Mouse (Mus musculus): Measurements from ENCODE around the gene Aqp3. TPM values are rescaled to one million over a fixed set of nuclear protein-coding genes. Genes with fewer than 3 reads are reported as not detected.

Gene Aqp3
- total and polyA plus RNA-seq, 2 experiments from 2014 or later: 0.16 to 0.29 TPM

DNA sequence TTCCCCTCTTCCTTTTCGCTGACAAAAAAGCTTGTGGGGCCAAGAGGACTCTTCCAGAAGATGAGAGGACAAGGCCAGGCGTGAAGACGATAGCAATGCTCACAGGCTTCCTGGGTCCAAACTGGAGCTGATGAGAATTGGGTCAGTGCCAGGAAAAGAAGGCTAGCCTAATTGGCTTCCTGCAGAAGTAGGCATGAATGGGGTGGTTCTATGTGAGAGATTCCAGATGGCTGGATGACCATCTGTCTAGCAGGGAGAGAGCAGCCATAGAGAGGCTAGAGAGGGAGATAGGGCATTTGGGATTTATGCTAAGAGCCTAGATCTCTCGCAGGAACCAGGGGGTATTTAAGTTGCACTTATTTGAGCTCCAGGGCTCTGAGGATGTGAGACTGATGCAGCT, 9.5 kb upstream of the Aqp3 start:
- Histone ChIP-seq H3K4me3 (ENCODE audit: low read length) (no peak overlapping the region), H3K36me3 (ENCODE audit: insufficient read depth, low read length) (no peaks in the 10 kb centered on the region), H3K27ac (no peak overlapping the region), H3K9ac (replicated peaks; ENCODE audit: low read length) (no peak overlapping the region), H3K27me3 (ENCODE audit: insufficient read depth, low read length) (no peaks in the 10 kb centered on the region), H3K9me3 (ENCODE audit: low read length) (no peaks in the 10 kb centered on the region), H3K4me1 (ENCODE audit: insufficient read depth, low read length) (no peaks in the 10 kb centered on the region), H3K4me2 (ENCODE audit: low read depth, low read length) (no peak overlapping the region)
- ATAC-seq: peak; percentile 62; the same call in 1 of the 2 replicates
- DNase-seq (ENCODE audit: low spot score): peak; percentile 64
- TF ChIP-seq CTCF (IDR thresholded peaks at IDR 0.05; ENCODE audit: low read depth): no peak
- WGBS: 52% methylated on average over 4 of the region's 4 CpGs

DNA sequence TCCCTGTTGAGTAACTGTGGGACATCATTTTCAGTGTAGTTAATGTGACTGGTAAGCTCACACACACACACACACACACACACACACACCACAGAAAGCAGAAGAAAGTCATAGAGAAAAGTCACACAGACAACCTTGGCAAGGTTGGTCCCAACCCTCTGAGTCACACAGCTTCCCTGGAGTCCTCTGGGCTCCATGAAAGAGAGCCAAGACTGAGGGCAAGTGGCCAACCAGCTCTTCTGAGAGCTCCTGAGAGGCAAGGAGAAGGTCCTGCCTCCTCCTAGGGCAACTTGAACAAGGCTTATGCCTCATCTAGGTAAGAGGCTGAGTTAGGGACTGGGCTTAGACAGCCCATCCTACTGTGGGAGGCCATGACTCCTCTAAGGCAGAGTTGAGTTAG, 4.9 kb upstream of the Aqp3 start:
- ATAC-seq (no peak), DNase-seq (ENCODE audit: low spot score) (no peak)
- H3K4me3 ChIP-seq (ENCODE audit: low read length): no peak overlapping the region
- no peak for TF ChIP-seq CTCF (IDR thresholded peaks at IDR 0.05; ENCODE audit: low read depth)
- 0 out of 2 replicates have a peak, but pooled peaks cover 1% of the 10 kb centered on the region for H3K27me3 ChIP-seq (ENCODE audit: insufficient read depth, low read length)
- H3K4me2 ChIP-seq (ENCODE audit: low read depth, low read length): no peak overlapping the region
- no peak overlapping the region for H3K9ac ChIP-seq (replicated peaks; ENCODE audit: low read length)
- no peaks in the 10 kb centered on the region for H3K36me3 ChIP-seq (ENCODE audit: insufficient read depth, low read length)
- 0 out of 2 replicates have a peak, but pooled peaks cover 3% of the 10 kb centered on the region for H3K4me1 ChIP-seq (ENCODE audit: insufficient read depth, low read length)
- no peaks in the 10 kb centered on the region for H3K9me3 ChIP-seq (ENCODE audit: low read length)
- no peak overlapping the region for H3K27ac ChIP-seq

- no peaks in the 10 kb centered on the region for H3K9me3 ChIP-seq (ENCODE audit: low read length)
- TF ChIP-seq CTCF (IDR thresholded peaks at IDR 0.05; ENCODE audit: low read depth): no peak
- 16% methylated on average over 1 of the region's 1 CpGs for WGBS
- ATAC-seq: no peak
- no peak overlapping the region for H3K9ac ChIP-seq (replicated peaks; ENCODE audit: low read length)
- H3K27ac ChIP-seq: no peak overlapping the region
- H3K4me1 ChIP-seq (ENCODE audit: insufficient read depth, low read length): 0 out of 2 replicates have a peak, but pooled peaks cover 3% of the 10 kb centered on the region
- H3K4me3 ChIP-seq (ENCODE audit: low read length): no peak overlapping the region
- DNase-seq (ENCODE audit: low spot score): no peak
- H3K36me3 ChIP-seq (ENCODE audit: insufficient read depth, low read length): no peaks in the 10 kb centered on the region
- no peak overlapping the region for H3K4me2 ChIP-seq (ENCODE audit: low read depth, low read length)
- H3K27me3 ChIP-seq (ENCODE audit: insufficient read depth, low read length): 0 out of 2 replicates have a peak, but pooled peaks cover 6% of the 10 kb centered on the region
Observed at GRCm38 (mm10) chr4:41100986-41101385, 3.0 kb upstream of the Aqp3 start.

DNA sequence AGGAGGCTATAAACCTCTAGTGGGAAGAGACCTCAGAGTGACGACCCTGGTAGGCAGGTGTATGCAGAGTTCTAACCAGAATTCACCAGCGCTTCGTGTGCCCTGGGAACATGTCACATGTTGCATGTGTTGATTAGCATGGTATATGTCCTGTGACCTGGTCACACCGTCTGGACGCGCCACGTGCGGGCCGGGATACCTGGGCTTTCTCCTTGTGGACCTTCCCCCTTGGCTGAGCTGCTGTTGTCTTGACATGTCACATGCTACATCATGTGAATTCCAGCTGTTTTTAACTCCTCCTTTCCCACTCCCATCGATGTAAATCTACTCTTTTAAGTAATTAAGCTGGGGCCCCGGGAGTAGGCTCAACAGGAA, 581 bp upstream of the Aqp3 start:
- Histone ChIP-seq H3K4me2 (ENCODE audit: low read depth, low read length) (peak overlapping the region; percentile 89), H3K4me3 (ENCODE audit: low read length) (peak overlapping the region; percentile 43), H3K27me3 (ENCODE audit: insufficient read depth, low read length) (0 out of 2 replicates have a peak, but pooled peaks cover 6% of the 10 kb centered on the region), H3K27ac (no peak overlapping the region), H3K36me3 (ENCODE audit: insufficient read depth, low read length) (no peaks in the 10 kb centered on the region), H3K4me1 (ENCODE audit: insufficient read depth, low read length) (0 out of 2 replicates have a peak, but pooled peaks cover 3% of the 10 kb centered on the region), H3K9me3 (ENCODE audit: low read length) (no peaks in the 10 kb centered on the region), H3K9ac (replicated peaks; ENCODE audit: low read length) (peak overlapping the region; percentile 47; the same call in 1 of the 2 replicates)
- DNase-seq (ENCODE audit: low spot score) (no peak), ATAC-seq (peak; percentile 63)
- TF ChIP-seq CTCF (IDR thresholded peaks at IDR 0.05; ENCODE audit: low read depth): no peak
- WGBS: 11% methylated on average over 11 of the region's 11 CpGs

DNA sequence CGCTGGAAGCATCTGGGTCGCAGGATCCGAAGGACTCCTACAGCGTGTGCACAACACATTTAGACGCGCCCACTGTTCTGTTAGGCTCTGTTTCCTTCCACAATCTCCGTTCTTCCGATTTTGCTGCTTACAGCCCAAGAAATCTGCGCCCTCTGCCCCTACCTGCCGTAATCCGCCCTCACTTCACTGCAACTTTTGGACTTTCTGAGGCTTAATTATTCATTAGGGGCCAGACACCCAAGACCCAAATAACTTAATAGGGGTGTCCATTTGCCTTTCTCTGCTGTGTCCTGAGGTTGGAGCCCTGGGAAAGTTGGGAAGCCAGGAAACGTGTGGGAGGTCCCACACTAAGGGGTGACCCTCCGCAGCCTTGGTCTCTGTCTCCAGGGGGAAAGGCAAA, 602 bp downstream of the Aqp3 start:
- no peak for ATAC-seq
- no peaks in the 10 kb centered on the region for H3K36me3 ChIP-seq (ENCODE audit: insufficient read depth, low read length)
- no peak for DNase-seq (ENCODE audit: low spot score)
- H3K27me3 ChIP-seq (ENCODE audit: insufficient read depth, low read length): 0 out of 2 replicates have a peak, but pooled peaks cover 6% of the 10 kb centered on the region
- 0 out of 2 replicates have a peak, but pooled peaks cover 3% of the 10 kb centered on the region for H3K4me1 ChIP-seq (ENCODE audit: insufficient read depth, low read length)
- no peak for TF ChIP-seq CTCF (IDR thresholded peaks at IDR 0.05; ENCODE audit: low read depth)
- WGBS: 55% methylated on average over 13 of the region's 13 CpGs
- H3K9me3 ChIP-seq (ENCODE audit: low read length): no peaks in the 10 kb centered on the region
- H3K4me3 ChIP-seq (ENCODE audit: low read length): no peak overlapping the region
- no peak overlapping the region for H3K9ac ChIP-seq (replicated peaks; ENCODE audit: low read length)
- H3K4me2 ChIP-seq (ENCODE audit: low read depth, low read length): peak overlapping the region; percentile 89
- no peak overlapping the region for H3K27ac ChIP-seq

GRCm38 (mm10) chr4:41096794-41097193, 1.2 kb downstream of the Aqp3 start:
- H3K4me3 ChIP-seq (ENCODE audit: low read length): no peak overlapping the region
- H3K27ac ChIP-seq: no peak overlapping the region
- no peak overlapping the region for H3K9ac ChIP-seq (replicated peaks; ENCODE audit: low read length)
- ATAC-seq (no peak), DNase-seq (ENCODE audit: low spot score) (no peak)
- no peak for TF ChIP-seq CTCF (IDR thresholded peaks at IDR 0.05; ENCODE audit: low read depth)
- H3K9me3 ChIP-seq (ENCODE audit: low read length): no peaks in the 10 kb centered on the region
- 0 out of 2 replicates have a peak, but pooled peaks cover 3% of the 10 kb centered on the region for H3K4me1 ChIP-seq (ENCODE audit: insufficient read depth, low read length)
- 0 out of 2 replicates have a peak, but pooled peaks cover 6% of the 10 kb centered on the region for H3K27me3 ChIP-seq (ENCODE audit: insufficient read depth, low read length)
- H3K36me3 ChIP-seq (ENCODE audit: insufficient read depth, low read length): no peaks in the 10 kb centered on the region
- no peak overlapping the region for H3K4me2 ChIP-seq (ENCODE audit: low read depth, low read length)
- 82% methylated on average over 5 of the region's 5 CpGs for WGBS

GRCm38 (mm10) chr4:41096169-41096568, 1.8 kb downstream of the Aqp3 start:
- Histone ChIP-seq H3K36me3 (ENCODE audit: insufficient read depth, low read length) (no peaks in the 10 kb centered on the region), H3K9me3 (ENCODE audit: low read length) (no peaks in the 10 kb centered on the region), H3K27ac (no peak overlapping the region), H3K4me3 (ENCODE audit: low read length) (no peak overlapping the region), H3K4me2 (ENCODE audit: low read depth, low read length) (no peak overlapping the region), H3K27me3 (ENCODE audit: insufficient read depth, low read length) (0 out of 2 replicates have a peak, but pooled peaks cover 6% of the 10 kb centered on the region), H3K4me1 (ENCODE audit: insufficient read depth, low read length) (0 out of 2 replicates have a peak, but pooled peaks cover 3% of the 10 kb centered on the region), H3K9ac (replicated peaks; ENCODE audit: low read length) (no peak overlapping the region)
- DNase-seq (ENCODE audit: low spot score) (peak; percentile 19), ATAC-seq (no peak)
- no peak for TF ChIP-seq CTCF (IDR thresholded peaks at IDR 0.05; ENCODE audit: low read depth)
- 66% methylated on average over 8 of the region's 8 CpGs for WGBS
